Mouse (Mus musculus) neural tube, embryonic 13.5 days (tissue): ENCODE measurements around the gene Fam129a. TPM values are rescaled to one million over a fixed set of nuclear protein-coding genes. Genes with fewer than 3 reads are reported as not detected.
A peak's percentile ranks its signal among the peaks of the same experiment; 100 is the strongest.

Experiments used
- ATAC-seq: fragments of 200-750 bp; cut with Nextera tagmentation; 2 replicates; pipeline ENCODE4 v1.8.0; 2017; ENCODE audit warnings: low read depth, mild to moderate bottlenecking, moderate TSS enrichment, moderate library complexity
- H3K27ac ChIP-seq: fragments of 300-500 bp; sonication (generic); replicated peaks from 2 replicates; pipeline ENCODE4 v1.5.1; 2015; ENCODE audit warnings: moderate library complexity, mild to moderate bottlenecking, inconsistent platforms
- H3K27me3 ChIP-seq: fragments of 300-500 bp; sonication (generic); 2 replicates; pipeline ENCODE4 v1.6.1; 2015; ENCODE audit warnings: mild to moderate bottlenecking, inconsistent platforms
- H3K36me3 ChIP-seq: fragments of 300-500 bp; sonication (generic); 2 replicates; pipeline ENCODE4 v1.6.1; 2015; ENCODE audit warnings: mild to moderate bottlenecking, inconsistent platforms
- H3K4me1 ChIP-seq: fragments of 300-500 bp; sonication (generic); replicated peaks from 2 replicates; pipeline ENCODE4 v1.6.1; 2015; ENCODE audit warnings: inconsistent platforms
- H3K4me2 ChIP-seq: fragments of 300-500 bp; sonication (generic); 2 replicates; pipeline ENCODE4 v1.6.1; 2015; ENCODE audit warnings: inconsistent platforms, mild to moderate bottlenecking, moderate library complexity
- H3K4me3 ChIP-seq: fragments of 300-500 bp; sonication (generic); 2 replicates; pipeline ENCODE4 v1.5.1; 2015; ENCODE audit warnings: mild to moderate bottlenecking, inconsistent platforms
- H3K9ac ChIP-seq: fragments of 300-500 bp; sonication (generic); 2 replicates; pipeline ENCODE4 v1.6.1; 2015; ENCODE audit warnings: moderate library complexity, mild to moderate bottlenecking, inconsistent platforms
- H3K9me3 ChIP-seq: fragments of 300-500 bp; sonication (generic); 2 replicates; pipeline ENCODE4 v1.6.1; 2016; ENCODE audit warnings: inconsistent platforms
- WGBS: fragments of 180-500 bp; shearing (Covaris S2); methylation state at CpG from one replicate; pipeline ENCODE4 v1.1.7; 2015; 5-methylcytosine and 5-hydroxymethylcytosine counted together
- polyA plus RNA-seq: library from polyadenylated mRNA; unstranded; fragments of >200 nt; fragmentation: Nextera tagmentation; extraction: Ambion mirVana; gene quantifications from 2 replicates; pipeline ENCODE4 v1.2.1, GENCODE M21; 2015

Fam129a gene
- polyA plus RNA-seq, 1 experiment from 2014 or later = 5.9 TPM

DNA sequence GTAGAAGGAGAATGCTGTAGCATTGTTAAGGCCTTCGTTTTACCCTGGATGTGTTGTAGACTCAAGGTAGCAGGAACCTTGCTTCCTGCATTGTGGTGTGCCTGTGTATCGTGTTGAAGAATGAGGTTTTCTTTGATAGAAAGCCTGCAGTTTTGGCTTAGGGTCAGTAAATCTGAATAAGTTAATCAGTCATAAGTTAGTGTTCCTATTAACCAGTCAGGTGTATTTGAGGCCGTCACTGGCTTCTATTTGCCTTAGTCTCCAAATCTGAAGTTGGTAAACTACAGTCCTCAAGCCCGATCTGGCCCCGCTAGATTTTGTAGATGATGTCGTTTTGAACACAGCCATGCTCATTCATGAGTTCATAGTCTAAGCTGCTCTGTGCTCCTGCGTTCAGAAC, 125.8 kb downstream of the Fam129a start:
- ATAC-seq = no peak
- Histone ChIP-seq H3K9me3 (no peaks in the 10 kb centered on the region), H3K4me3 (no peak overlapping the region), H3K27ac (no peak overlapping the region), H3K27me3 (no peaks in the 10 kb centered on the region), H3K4me2 (no peak overlapping the region), H3K9ac (no peak overlapping the region), H3K4me1 (peaks cover 24% of the 10 kb centered on the region), H3K36me3 (no peaks in the 10 kb centered on the region)
- WGBS = 91% methylated on average over 7 of the region's 7 CpGs

DNA sequence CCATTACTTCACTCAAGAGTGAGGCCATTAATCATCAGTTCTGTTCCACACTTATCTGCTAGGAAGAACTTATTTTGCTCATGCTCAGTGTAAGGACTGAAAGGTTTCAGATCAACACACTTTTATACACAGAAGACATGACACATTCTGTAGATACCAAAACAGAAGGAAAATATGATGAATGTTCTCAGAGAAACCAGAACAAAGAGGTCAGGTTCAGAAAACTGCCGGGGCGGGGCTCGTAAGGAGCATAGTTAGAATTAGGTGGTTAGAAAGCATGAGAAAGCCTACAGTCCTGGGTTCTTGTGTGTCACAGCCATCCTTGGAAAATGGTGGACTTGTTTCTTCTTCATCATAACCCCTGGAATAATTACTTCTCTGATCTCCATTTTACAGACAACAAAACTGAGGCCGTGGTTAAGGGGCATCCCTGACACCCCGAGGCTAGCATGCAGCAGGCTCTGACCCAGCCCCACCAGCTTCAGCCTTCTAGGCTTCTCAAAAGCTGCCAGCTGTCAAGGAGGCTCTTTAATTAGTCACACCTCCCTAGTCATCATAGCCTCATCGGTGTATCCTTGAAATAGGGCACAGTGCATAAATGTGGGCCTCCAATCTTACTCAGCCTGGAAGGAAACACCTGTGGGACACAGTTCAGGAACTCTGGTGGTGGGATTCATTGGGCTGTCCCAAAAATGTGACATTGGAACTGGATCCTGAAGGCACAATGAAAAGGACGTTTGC, 127.1 kb downstream of the Fam129a start:
- Histone ChIP-seq H3K9me3 (no peaks in the 10 kb centered on the region), H3K27me3 (no peaks in the 10 kb centered on the region), H3K9ac (no peak overlapping the region), H3K4me1 (peaks cover 24% of the 10 kb centered on the region), H3K4me2 (no peak overlapping the region), H3K36me3 (no peaks in the 10 kb centered on the region), H3K4me3 (no peak overlapping the region), H3K27ac (no peak overlapping the region)
- ATAC-seq = no peak
- 75% methylated on average over 7 of the region's 7 CpGs for WGBS

DNA sequence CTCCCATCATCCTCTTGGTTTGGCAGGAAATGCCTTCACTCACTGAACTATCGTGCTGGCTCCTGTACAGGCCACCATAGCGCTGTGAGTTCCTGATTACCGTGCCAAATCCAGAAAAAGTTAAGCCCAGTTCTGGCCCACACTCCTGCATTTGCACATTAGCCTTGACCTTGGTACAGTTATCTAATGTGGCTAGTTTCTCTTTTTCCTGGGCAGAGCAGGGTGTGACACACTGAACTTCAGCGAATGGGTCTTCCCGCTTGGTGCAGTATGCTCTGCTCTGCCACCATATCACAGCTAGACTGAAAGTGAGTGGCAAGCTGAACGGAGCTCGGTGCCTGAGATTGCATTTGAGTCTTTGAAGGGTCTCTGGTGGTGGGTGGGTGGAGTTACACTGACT, 128.4 kb downstream of the Fam129a start:
- H3K4me2 ChIP-seq = no peak overlapping the region
- ATAC-seq = 0 out of 2 replicates have a peak, but pooled peaks have one; percentile 21
- no peaks in the 10 kb centered on the region for H3K9me3 ChIP-seq

DNA sequence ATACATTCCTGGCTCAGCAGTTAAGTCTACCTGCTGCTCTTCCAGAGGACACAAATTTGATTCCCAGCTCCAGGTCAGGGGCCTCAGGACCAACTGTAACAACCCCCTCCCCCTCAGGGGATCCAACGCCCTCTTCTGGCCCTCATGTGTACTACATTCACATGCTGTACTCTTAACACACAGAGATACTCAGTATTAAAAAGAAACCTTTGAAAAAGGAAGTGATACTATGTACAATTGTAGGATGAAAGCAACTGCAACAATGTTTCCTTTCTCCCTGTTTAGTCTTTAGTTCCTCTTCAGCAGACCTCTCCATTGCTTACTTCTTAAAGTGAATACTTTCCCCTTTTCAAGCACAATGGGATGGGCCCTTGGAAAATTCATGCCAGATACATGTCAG, 131.8 kb downstream of the Fam129a start:
- H3K4me2 ChIP-seq = no peak overlapping the region
- WGBS = 41% methylated on average over 1 of the region's 1 CpGs
- peaks cover 5% of the 10 kb centered on the region; the same call in 1 of the 2 replicates for H3K27me3 ChIP-seq
- no peak for ATAC-seq
- H3K9ac ChIP-seq = no peak overlapping the region
- H3K36me3 ChIP-seq = no peaks in the 10 kb centered on the region
- H3K27ac ChIP-seq = no peak overlapping the region
- no peak overlapping the region for H3K4me3 ChIP-seq
- peaks cover 30% of the 10 kb centered on the region for H3K4me1 ChIP-seq
- no peaks in the 10 kb centered on the region for H3K9me3 ChIP-seq

More for the DNA sequence above, 128.4 kb downstream of the Fam129a start:
- Histone ChIP-seq H3K4me1 (peaks cover 24% of the 10 kb centered on the region), H3K9ac (no peak overlapping the region), H3K27me3 (no peaks in the 10 kb centered on the region), H3K27ac (no peak overlapping the region), H3K36me3 (no peaks in the 10 kb centered on the region), H3K4me3 (no peak overlapping the region)
- 79% methylated on average over 7 of the region's 7 CpGs for WGBS

DNA sequence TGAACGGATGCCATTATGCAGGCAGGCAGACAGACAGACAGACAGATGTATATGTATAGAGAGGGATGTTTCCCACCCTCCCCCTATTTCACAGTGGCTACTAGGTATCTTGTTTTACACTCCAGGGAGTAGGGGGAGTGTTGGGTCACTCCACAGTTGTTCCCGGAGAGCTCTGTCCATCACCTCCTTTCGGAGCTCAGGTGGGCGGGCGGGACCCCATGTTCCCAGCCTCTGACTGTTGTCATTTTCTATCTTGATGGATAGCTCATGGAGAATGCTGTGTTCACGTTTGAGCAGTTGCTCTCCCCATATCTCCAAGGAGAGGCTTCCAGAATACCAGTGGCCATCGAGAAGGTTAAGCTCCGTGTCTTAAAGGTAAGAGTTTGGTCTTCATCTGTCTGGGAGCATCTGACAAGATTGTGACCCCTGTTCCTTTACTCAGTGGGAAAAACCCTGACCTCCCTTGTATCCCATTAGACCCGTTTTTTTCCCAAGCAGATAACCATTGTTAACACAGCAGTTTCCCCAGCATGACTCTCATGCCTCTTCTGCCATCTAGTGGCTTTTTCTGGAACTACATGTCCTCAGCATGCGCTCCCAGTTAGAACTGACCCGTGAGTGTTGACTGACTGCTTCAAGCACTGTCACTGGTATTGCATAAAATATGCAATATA, 134.9 kb downstream of the Fam129a start:
- no peak overlapping the region for H3K27ac ChIP-seq
- H3K4me3 ChIP-seq = no peak overlapping the region
- H3K9ac ChIP-seq = no peak overlapping the region
- H3K36me3 ChIP-seq = no peaks in the 10 kb centered on the region
- 44% methylated on average over 11 of the region's 11 CpGs for WGBS
- peak; percentile 60 for ATAC-seq
- H3K4me2 ChIP-seq = no peak overlapping the region
- H3K27me3 ChIP-seq = peaks cover 5% of the 10 kb centered on the region; the same call in 1 of the 2 replicates
- H3K9me3 ChIP-seq = no peaks in the 10 kb centered on the region
- peaks cover 25% of the 10 kb centered on the region for H3K4me1 ChIP-seq

DNA sequence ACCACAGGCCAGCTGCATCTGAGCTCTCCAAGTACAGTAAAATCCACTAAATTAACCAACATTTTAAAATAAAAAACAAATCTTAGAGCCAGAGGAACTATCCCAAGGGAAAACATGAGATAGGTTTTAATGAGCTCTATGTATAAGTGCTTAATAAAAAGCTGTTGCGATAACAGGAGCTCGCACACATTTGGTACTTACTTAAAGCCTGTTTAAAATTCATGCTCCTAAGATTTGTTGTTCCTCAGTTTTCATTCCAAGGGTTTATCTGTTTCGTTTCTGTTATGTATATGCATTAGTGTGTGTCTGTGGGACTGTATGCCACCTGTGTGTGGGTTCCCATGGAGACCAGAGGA, 135.4 kb downstream of the Fam129a start:
- no peak for ATAC-seq
- Histone ChIP-seq H3K27me3 (peaks cover 5% of the 10 kb centered on the region; the same call in 1 of the 2 replicates), H3K36me3 (no peaks in the 10 kb centered on the region), H3K27ac (no peak overlapping the region), H3K4me3 (no peak overlapping the region), H3K4me2 (no peak overlapping the region), H3K9ac (no peak overlapping the region), H3K9me3 (no peaks in the 10 kb centered on the region), H3K4me1 (peaks cover 19% of the 10 kb centered on the region)
- 80% methylated on average over 3 of the region's 3 CpGs for WGBS

DNA sequence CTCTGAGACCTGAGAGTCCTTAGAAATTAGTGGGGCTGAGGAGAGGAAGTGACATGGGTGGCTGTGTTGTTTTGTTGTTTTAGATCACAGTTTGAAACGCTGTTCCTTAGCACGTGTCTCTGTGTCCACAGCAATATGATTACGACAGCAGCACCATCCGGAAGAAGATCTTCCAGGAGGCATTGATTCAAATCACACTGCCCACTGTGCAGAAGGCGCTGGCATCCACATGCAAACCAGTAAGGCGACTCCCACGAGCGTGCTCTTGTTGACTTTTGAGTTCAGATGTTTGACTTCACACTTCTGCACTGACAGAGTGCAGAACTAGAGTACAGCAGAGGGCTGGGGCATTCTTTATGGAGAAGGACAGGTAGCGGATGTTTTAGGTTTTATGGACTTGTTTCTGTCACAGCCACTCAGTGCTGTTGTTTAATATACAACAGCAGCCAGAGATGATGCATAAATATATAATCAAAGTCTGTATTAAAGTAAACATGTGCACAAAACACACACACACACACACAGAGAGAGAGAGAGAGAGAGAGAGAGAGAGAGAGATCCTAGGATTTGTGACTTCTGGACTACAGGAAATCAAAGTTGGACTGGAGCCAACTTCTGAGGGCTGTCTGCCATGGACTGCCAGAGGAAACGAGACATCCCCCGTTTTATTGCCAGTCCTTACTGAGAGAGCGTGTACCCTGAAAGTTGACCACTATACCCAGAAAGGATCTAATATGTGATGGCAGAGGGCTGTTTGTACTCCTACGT, 138.2 kb downstream of the Fam129a start:
- ATAC-seq = no peak
- H3K9me3 ChIP-seq = no peaks in the 10 kb centered on the region
- no peaks in the 10 kb centered on the region for H3K36me3 ChIP-seq
- WGBS = 58% methylated on average over 13 of the region's 13 CpGs
- no peak overlapping the region for H3K27ac ChIP-seq
- no peak overlapping the region for H3K9ac ChIP-seq
- H3K4me1 ChIP-seq = peaks cover 16% of the 10 kb centered on the region; the same call in 1 of the 2 replicates
- no peak overlapping the region for H3K4me3 ChIP-seq
- H3K27me3 ChIP-seq = peaks cover 5% of the 10 kb centered on the region; the same call in 1 of the 2 replicates
- no peak overlapping the region for H3K4me2 ChIP-seq

DNA sequence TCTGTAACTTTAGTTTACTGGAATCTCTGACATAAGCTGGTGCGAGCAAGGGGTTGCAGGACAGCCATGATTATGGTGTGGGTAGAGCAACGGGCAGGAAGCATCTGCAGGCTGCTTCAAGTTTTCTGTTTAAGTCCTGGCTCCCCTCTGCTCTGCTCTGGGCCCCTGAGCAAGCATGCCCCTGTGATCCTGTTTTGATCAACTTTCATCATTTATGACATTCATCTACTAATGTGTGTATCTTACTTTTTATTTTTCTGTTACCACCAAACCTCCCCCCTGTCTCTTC, 138.7 kb downstream of the Fam129a start:
- Histone ChIP-seq H3K27ac (no peak overlapping the region), H3K36me3 (no peaks in the 10 kb centered on the region), H3K4me3 (no peak overlapping the region), H3K9ac (no peak overlapping the region), H3K9me3 (no peaks in the 10 kb centered on the region), H3K4me1 (peaks cover 16% of the 10 kb centered on the region; the same call in 1 of the 2 replicates), H3K27me3 (peaks cover 5% of the 10 kb centered on the region; the same call in 1 of the 2 replicates), H3K4me2 (no peak overlapping the region)
- 82% methylated on average over 2 of the region's 2 CpGs for WGBS
- ATAC-seq = no peak

DNA sequence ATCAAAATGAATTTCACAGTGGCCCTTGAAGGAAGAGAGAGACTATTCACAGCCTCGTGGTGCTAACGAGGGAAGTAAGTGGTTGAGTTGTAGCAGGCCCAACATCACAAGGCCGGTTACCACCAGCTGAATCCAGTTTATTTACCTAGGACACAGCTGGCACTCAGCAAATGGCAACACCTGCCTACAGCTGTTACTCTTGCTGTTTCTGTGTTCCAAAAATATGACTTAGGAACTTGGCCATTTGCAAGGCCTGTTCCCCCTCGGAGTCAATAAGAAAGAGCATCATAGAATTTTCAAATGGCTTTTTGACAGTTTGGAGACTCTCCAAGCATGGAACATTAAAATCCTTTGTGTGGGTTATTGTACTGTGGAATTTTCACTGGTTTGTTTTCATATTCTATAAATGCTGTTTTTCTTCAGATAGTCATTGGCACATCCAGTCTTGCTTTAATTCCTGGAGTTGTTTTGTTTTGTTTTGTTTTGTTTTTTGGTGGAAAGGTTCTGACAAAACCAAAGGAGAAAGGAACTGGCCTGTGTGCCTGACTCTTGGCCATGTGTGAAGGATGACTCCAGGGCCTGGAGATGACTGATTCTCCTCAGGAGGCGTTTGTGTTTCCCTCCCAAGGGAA, 139.6 kb downstream of the Fam129a start:
- H3K36me3 ChIP-seq = no peaks in the 10 kb centered on the region
- H3K4me3 ChIP-seq = no peak overlapping the region
- H3K27me3 ChIP-seq = peaks cover 5% of the 10 kb centered on the region; the same call in 1 of the 2 replicates
- H3K9me3 ChIP-seq = no peaks in the 10 kb centered on the region
- peaks cover 15% of the 10 kb centered on the region; the same call in 1 of the 2 replicates for H3K4me1 ChIP-seq
- WGBS = 71% methylated on average over 5 of the region's 5 CpGs
- ATAC-seq = no peak
- no peak overlapping the region for H3K9ac ChIP-seq
- no peak overlapping the region for H3K4me2 ChIP-seq
- no peak overlapping the region for H3K27ac ChIP-seq

DNA sequence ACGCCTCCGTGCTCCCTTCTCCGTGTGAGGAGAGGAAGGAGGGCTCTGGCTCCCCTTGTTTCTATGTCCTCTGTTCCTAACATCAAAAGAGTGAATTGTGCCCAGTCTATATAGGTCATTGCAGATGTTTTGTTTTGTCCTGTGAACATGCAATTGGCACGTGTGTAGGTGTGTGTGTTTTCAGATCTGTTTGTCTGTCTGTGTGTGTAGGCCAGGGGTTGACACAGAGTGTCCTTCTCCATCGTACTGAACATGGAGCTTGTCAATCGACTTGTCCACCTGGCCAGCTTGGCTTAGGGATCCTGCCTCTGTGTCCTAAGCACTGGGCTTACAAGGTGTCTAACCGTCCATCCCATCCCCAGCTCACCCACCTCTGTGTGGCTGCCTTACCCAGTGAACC, 140.1 kb downstream of the Fam129a start:
- Histone ChIP-seq H3K27me3 (peaks cover 5% of the 10 kb centered on the region; the same call in 1 of the 2 replicates), H3K9me3 (no peaks in the 10 kb centered on the region), H3K9ac (no peak overlapping the region), H3K4me1 (peaks cover 10% of the 10 kb centered on the region; the same call in 1 of the 2 replicates), H3K36me3 (no peaks in the 10 kb centered on the region), H3K27ac (no peak overlapping the region), H3K4me3 (no peak overlapping the region), H3K4me2 (no peak overlapping the region)
- WGBS = 79% methylated on average over 7 of the region's 7 CpGs
- ATAC-seq = no peak

DNA sequence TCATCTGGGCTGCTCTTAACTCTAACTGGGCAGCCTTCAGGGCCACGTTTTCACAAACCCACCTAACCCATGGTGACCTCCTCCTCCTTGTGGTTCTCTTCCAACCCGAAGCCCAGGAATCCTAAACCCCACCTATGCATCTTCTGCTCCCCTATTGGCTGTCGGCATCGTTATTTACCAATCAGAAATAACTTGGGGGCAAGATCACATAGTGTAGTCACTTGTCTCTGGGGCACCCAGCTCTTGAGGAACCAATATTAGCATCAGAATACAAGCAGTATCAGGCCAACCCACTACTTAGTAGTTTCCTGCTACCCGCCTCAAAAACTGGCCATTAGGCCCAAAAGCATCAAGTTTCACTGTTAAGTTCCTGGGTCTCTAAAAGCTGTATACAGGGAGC, 141.7 kb downstream of the Fam129a start:
- Histone ChIP-seq H3K36me3 (no peaks in the 10 kb centered on the region), H3K4me1 (peaks cover 10% of the 10 kb centered on the region; the same call in 1 of the 2 replicates), H3K9ac (no peak overlapping the region), H3K4me3 (no peak overlapping the region), H3K27me3 (no peaks in the 10 kb centered on the region), H3K9me3 (no peaks in the 10 kb centered on the region), H3K4me2 (no peak overlapping the region), H3K27ac (no peak overlapping the region)
- ATAC-seq = no peak
- 46% methylated on average over 5 of the region's 5 CpGs for WGBS

DNA sequence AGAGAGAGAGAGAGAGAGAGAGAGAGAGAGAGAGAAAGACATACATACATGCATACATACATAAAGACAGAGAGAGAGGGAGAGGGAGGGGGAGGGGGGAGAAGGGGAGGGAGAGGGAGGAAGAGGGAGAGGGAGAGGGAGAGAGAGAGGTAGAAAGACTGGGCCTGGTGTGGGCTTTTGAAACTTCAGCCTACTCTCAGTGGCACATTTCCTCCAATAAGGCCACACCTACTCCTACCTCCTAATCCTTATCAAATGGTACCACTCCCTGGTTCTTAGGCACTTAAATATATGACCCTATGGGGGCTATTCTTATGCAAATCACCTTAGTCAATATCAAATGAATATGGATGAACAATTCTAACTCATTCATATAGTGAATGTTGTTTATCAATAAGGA, 142.6 kb downstream of the Fam129a start:
- H3K9ac ChIP-seq = no peak overlapping the region
- H3K27ac ChIP-seq = no peak overlapping the region
- H3K4me3 ChIP-seq = no peak overlapping the region
- no peak overlapping the region for H3K4me2 ChIP-seq
- H3K9me3 ChIP-seq = no peaks in the 10 kb centered on the region
- H3K27me3 ChIP-seq = no peaks in the 10 kb centered on the region
- H3K4me1 ChIP-seq = peaks cover 10% of the 10 kb centered on the region; the same call in 1 of the 2 replicates
- ATAC-seq = no peak
- no peaks in the 10 kb centered on the region for H3K36me3 ChIP-seq
